Mouse (Mus musculus): ENCODE measurements around the gene Rab11a. TPM values are rescaled to one million over a fixed set of nuclear protein-coding genes. Genes with fewer than 3 reads are reported as not detected.
A peak's percentile ranks its signal among the peaks of the same experiment; 100 is the strongest.
"Not testable (repeated sequence)": the region's sequence is repeated elsewhere in the genome, so short reads cannot be mapped to it uniquely, and the experiment has no call there.

Rab11a gene
- polyA plus RNA-seq, 1 experiment from 2014 or later, result 1,191 TPM

GRCm38 (mm10) chr9:64739001-64739400 is 1.4 kb upstream of the Rab11a start:
- no peaks in the 10 kb centered on the region for H3K4me1 ChIP-seq (replicated peaks; ENCODE audit: control insufficient read depth, insufficient read depth)
- H3K4me3 ChIP-seq (ENCODE audit: low read depth, low read length), result no peak overlapping the region
- 53% methylated on average over 2 of the region's 2 CpGs for WGBS
- no peak overlapping the region for H3K4me2 ChIP-seq (replicated peaks; ENCODE audit: low read depth)
- H3K27ac ChIP-seq (replicated peaks), result no peak overlapping the region
- no peak overlapping the region for H3K9ac ChIP-seq (ENCODE audit: low read length)
- H3K9me3 ChIP-seq (ENCODE audit: control insufficient read depth, low read length), result no peaks in the 10 kb centered on the region
- DNase-seq (ENCODE audit: low spot score) (no peak), ATAC-seq (ENCODE audit: low FRiP score, low TSS enrichment) (no peak)
- H3K27me3 ChIP-seq (ENCODE audit: control insufficient read depth, insufficient read depth, low read length), result no peaks in the 10 kb centered on the region
- TF ChIP-seq CTCF (IDR thresholded peaks at IDR 0.05; ENCODE audit: low read depth), result no peak
- no peaks in the 10 kb centered on the region for H3K36me3 ChIP-seq (ENCODE audit: control insufficient read depth, insufficient read depth, low read length)

- H3K4me2 ChIP-seq (replicated peaks; ENCODE audit: low read depth), result peak overlapping the region; percentile 67
- no peaks in the 10 kb centered on the region for H3K36me3 ChIP-seq (ENCODE audit: control insufficient read depth, insufficient read depth, low read length)
- WGBS, result under 1% methylated on average over 33 of the region's 35 CpGs
- DNase-seq (ENCODE audit: low spot score), result peak; percentile 81
- peak; percentile 53 for TF ChIP-seq CTCF (IDR thresholded peaks at IDR 0.05; ENCODE audit: low read depth)
- TF ChIP-seq EP300 (optimal IDR thresholded peaks at IDR 0.05), result peak; percentile 54
- ATAC-seq (ENCODE audit: low FRiP score, low TSS enrichment), result peak; percentile 81
- peak overlapping the region; percentile 98 for H3K27ac ChIP-seq (replicated peaks)
- no peaks in the 10 kb centered on the region for H3K4me1 ChIP-seq (replicated peaks; ENCODE audit: control insufficient read depth, insufficient read depth)
- H3K4me3 ChIP-seq (ENCODE audit: low read depth, low read length), result peak overlapping the region; percentile 99
- H3K9me3 ChIP-seq (ENCODE audit: control insufficient read depth, low read length), result no peaks in the 10 kb centered on the region
- no peaks in the 10 kb centered on the region for H3K27me3 ChIP-seq (ENCODE audit: control insufficient read depth, insufficient read depth, low read length)
- H3K9ac ChIP-seq (ENCODE audit: low read length), result peak overlapping the region; percentile 96
These were observed 736 bp downstream of the Rab11a start for GRCm38 (mm10) chr9:64736639-64737405.

GRCm38 (mm10) chr9:64736076-64736638 is 1.4 kb downstream of the Rab11a start:
- Histone ChIP-seq H3K4me1 (replicated peaks; ENCODE audit: control insufficient read depth, insufficient read depth) (no peaks in the 10 kb centered on the region), H3K4me3 (ENCODE audit: low read depth, low read length) (peak overlapping the region; percentile 99), H3K36me3 (ENCODE audit: control insufficient read depth, insufficient read depth, low read length) (no peaks in the 10 kb centered on the region), H3K27ac (replicated peaks) (peak overlapping the region; percentile 98), H3K27me3 (ENCODE audit: control insufficient read depth, insufficient read depth, low read length) (no peaks in the 10 kb centered on the region), H3K9me3 (ENCODE audit: control insufficient read depth, low read length) (no peaks in the 10 kb centered on the region), H3K4me2 (replicated peaks; ENCODE audit: low read depth) (peak overlapping the region; percentile 67), H3K9ac (ENCODE audit: low read length) (peak overlapping the region; percentile 96)
- WGBS, result 8% methylated on average over 9 of the region's 9 CpGs
- TF ChIP-seq CTCF (IDR thresholded peaks at IDR 0.05; ENCODE audit: low read depth) (no peak), EP300 (optimal IDR thresholded peaks at IDR 0.05) (no peak)
- ATAC-seq (ENCODE audit: low FRiP score, low TSS enrichment) (no peak), DNase-seq (ENCODE audit: low spot score) (no peak)

DNA sequence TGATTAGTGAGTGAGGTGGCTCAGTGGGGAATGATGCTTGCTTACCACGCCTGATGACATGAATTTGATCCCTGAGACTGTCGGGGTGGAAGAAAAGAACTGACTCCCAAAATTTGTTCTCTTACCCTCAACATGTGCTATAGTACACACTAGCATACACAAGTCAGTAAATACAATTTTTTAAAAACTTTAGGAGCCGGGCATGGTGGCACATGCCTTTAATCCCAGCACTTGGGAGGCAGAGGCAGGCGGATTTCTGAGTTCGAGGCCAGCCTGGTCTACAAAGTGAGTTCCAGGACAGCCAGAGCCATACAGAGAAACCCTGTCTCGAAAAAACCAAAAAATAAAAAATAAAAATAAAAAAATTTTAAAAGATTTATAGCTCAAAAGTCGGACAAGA is 2.6 kb downstream of the Rab11a start:
- not testable (repeated sequence) for ATAC-seq (ENCODE audit: low FRiP score, low TSS enrichment); H3K27me3 ChIP-seq (ENCODE audit: control insufficient read depth, insufficient read depth, low read length); H3K9me3 ChIP-seq (ENCODE audit: control insufficient read depth, low read length); DNase-seq (ENCODE audit: low spot score); H3K4me3 ChIP-seq (ENCODE audit: low read depth, low read length); H3K36me3 ChIP-seq (ENCODE audit: control insufficient read depth, insufficient read depth, low read length); H3K4me1 ChIP-seq (replicated peaks; ENCODE audit: control insufficient read depth, insufficient read depth); H3K9ac ChIP-seq (ENCODE audit: low read length); H3K4me2 ChIP-seq (replicated peaks; ENCODE audit: low read depth); H3K27ac ChIP-seq (replicated peaks)
- WGBS, result 83% methylated on average over 6 of the region's 7 CpGs

GRCm38 (mm10) chr9:64734166-64734565 is 3.4 kb downstream of the Rab11a start:
- Histone ChIP-seq H3K4me3 (ENCODE audit: low read depth, low read length) (no peak overlapping the region), H3K9ac (ENCODE audit: low read length) (no peak overlapping the region), H3K36me3 (ENCODE audit: control insufficient read depth, insufficient read depth, low read length) (no peaks in the 10 kb centered on the region), H3K4me1 (replicated peaks; ENCODE audit: control insufficient read depth, insufficient read depth) (no peaks in the 10 kb centered on the region), H3K4me2 (replicated peaks; ENCODE audit: low read depth) (no peak overlapping the region), H3K9me3 (ENCODE audit: control insufficient read depth, low read length) (no peaks in the 10 kb centered on the region), H3K27ac (replicated peaks) (no peak overlapping the region; the same call in 1 of the 2 replicates), H3K27me3 (ENCODE audit: control insufficient read depth, insufficient read depth, low read length) (no peaks in the 10 kb centered on the region)
- ATAC-seq (ENCODE audit: low FRiP score, low TSS enrichment), result no peak
- 46% methylated on average over 6 of the region's 6 CpGs for WGBS
- TF ChIP-seq CTCF (IDR thresholded peaks at IDR 0.05; ENCODE audit: low read depth) (no peak), EP300 (optimal IDR thresholded peaks at IDR 0.05) (no peak)
- DNase-seq (ENCODE audit: low spot score), result no peak

- ATAC-seq (ENCODE audit: low FRiP score, low TSS enrichment), result no peak
- no peaks in the 10 kb centered on the region for H3K4me1 ChIP-seq (replicated peaks; ENCODE audit: control insufficient read depth, insufficient read depth)
- H3K9me3 ChIP-seq (ENCODE audit: control insufficient read depth, low read length), result no peaks in the 10 kb centered on the region
- DNase-seq (ENCODE audit: low spot score), result no peak
- H3K4me3 ChIP-seq (ENCODE audit: low read depth, low read length), result no peak overlapping the region
- TF ChIP-seq CTCF (IDR thresholded peaks at IDR 0.05; ENCODE audit: low read depth), result no peak
- TF ChIP-seq EP300 (optimal IDR thresholded peaks at IDR 0.05), result no peak
- 72% methylated on average over 3 of the region's 3 CpGs for WGBS
- H3K36me3 ChIP-seq (ENCODE audit: control insufficient read depth, insufficient read depth, low read length), result peaks cover 4% of the 10 kb centered on the region
- no peaks in the 10 kb centered on the region for H3K27me3 ChIP-seq (ENCODE audit: control insufficient read depth, insufficient read depth, low read length)
- H3K4me2 ChIP-seq (replicated peaks; ENCODE audit: low read depth), result no peak overlapping the region
- no peak overlapping the region for H3K9ac ChIP-seq (ENCODE audit: low read length)
- H3K27ac ChIP-seq (replicated peaks), result no peak overlapping the region
These were observed 6.5 kb downstream of the Rab11a start for GRCm38 (mm10) chr9:64731029-64731560.
